Mouse (Mus musculus) C2C12 (cell line): ENCODE results near the gene Mctp1.

ENCODE experiments used
- CTCF ChIP-seq: IDR thresholded peaks from one replicate; pipeline ENCODE4 v1.5.1; 2011; ENCODE audit not compliant: control insufficient read depth, insufficient read depth, insufficient read length
- MAX ChIP-seq: IDR thresholded peaks from one replicate; pipeline ENCODE4 v1.6.1; 2011; ENCODE audit warnings: mild to moderate bottlenecking, control low read depth
- MYOD1 ChIP-seq: IDR thresholded peaks from one replicate; pipeline ENCODE4 v1.6.1; 2011; ENCODE audit warnings: low read depth; ENCODE audit not compliant: control insufficient read depth, insufficient read length
- MYOG ChIP-seq: IDR thresholded peaks from one replicate; pipeline ENCODE4 v1.6.1; 2011; ENCODE audit not compliant: control insufficient read depth, insufficient read length; ENCODE audit errors: extremely low read depth
- USF1 ChIP-seq: IDR thresholded peaks from one replicate; pipeline ENCODE4 v1.6.1; 2011; ENCODE audit warnings: low read depth, mild to moderate bottlenecking, control low read depth, moderate library complexity

DNA sequence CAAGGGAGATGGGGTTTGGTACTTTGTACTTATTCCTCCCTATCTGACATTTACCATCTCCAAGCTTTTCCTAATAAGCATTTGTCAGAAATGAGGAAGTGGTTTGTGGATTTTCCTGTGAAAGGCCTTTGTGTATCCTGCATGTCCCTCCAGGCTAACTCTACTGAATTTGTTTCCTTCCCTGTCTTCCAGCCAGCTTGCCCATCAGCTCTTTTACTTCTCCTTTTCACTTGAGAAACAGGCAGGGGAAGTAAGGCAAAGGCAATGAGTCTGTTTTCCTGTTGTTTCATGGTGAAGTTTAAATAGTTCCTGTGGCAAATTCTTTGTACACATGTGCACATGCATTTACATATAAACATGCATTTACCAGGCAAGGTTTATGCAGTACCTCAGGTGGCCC lies 11.6 kb downstream of the Mctp1 start:
- TF ChIP-seq CTCF (no peak), USF1 (no peak), MAX (no peak), MYOG (no peak), MYOD1 (no peak)
